Mouse (Mus musculus) embryonic facial prominence, embryonic 11.5 days (tissue): ENCODE measurements around the gene Spsb4. TPM values are rescaled to one million over a fixed set of nuclear protein-coding genes. Genes with fewer than 3 reads are reported as not detected.

ENCODE experiments used
- ATAC-seq: fragments of 200-750 bp; cut with Nextera tagmentation; replicated peaks from 2 replicates; pipeline ENCODE4 v1.8.0; 2017; ENCODE audit warnings: low read depth; ENCODE audit not compliant: insufficient number of reproducible peaks, low FRiP score, low TSS enrichment
- DNase-seq: peaks from one replicate; pipeline ENCODE4 v3.0.0-alpha.2; 2015; ENCODE audit warnings: low spot score
- H3K27ac ChIP-seq: fragments of 300-500 bp; sonication (generic); replicated peaks from 2 replicates; pipeline ENCODE4 v1.5.1; 2014; ENCODE audit warnings: mild to moderate bottlenecking, low read depth, low read length, control low read depth
- H3K27me3 ChIP-seq: fragments of 300-500 bp; sonication (generic); 2 replicates; pipeline ENCODE4 v1.6.1; 2014; ENCODE audit warnings: mild to moderate bottlenecking, low read length, moderate library complexity, mixed read lengths; ENCODE audit not compliant: control insufficient read depth, insufficient read depth
- H3K36me3 ChIP-seq: fragments of 300-500 bp; sonication (generic); replicated peaks from 2 replicates; pipeline ENCODE4 v1.6.1; 2014; ENCODE audit warnings: low read depth, mild to moderate bottlenecking, low read length, moderate library complexity, mixed read lengths; ENCODE audit not compliant: control insufficient read depth, insufficient read depth
- H3K4me1 ChIP-seq: fragments of 300-500 bp; sonication (generic); 2 replicates; pipeline ENCODE4 v1.6.1; 2014; ENCODE audit warnings: low read length, mixed read lengths; ENCODE audit not compliant: control insufficient read depth, insufficient read depth
- H3K4me2 ChIP-seq: fragments of 300-500 bp; sonication (generic); 2 replicates; pipeline ENCODE4 v1.6.1; 2014; ENCODE audit warnings: low read depth, mild to moderate bottlenecking, control low read depth, low read length, moderate library complexity
- H3K4me3 ChIP-seq: fragments of 300-500 bp; sonication (generic); 2 replicates; pipeline ENCODE4 v1.5.1; 2014; ENCODE audit warnings: low read depth, low read length, control low read depth
- H3K9ac ChIP-seq: fragments of 300-500 bp; sonication (generic); replicated peaks from 2 replicates; pipeline ENCODE4 v1.6.1; 2014; ENCODE audit warnings: mild to moderate bottlenecking, control low read depth, low read length
- H3K9me3 ChIP-seq: fragments of 300-500 bp; sonication (generic); replicated peaks from 2 replicates; pipeline ENCODE4 v1.6.1; 2016; ENCODE audit warnings: mild to moderate bottlenecking, low read length, inconsistent platforms, mixed read lengths; ENCODE audit not compliant: control insufficient read depth
- WGBS: fragments of 180-500 bp; shearing (Covaris S2); extraction: QIAGEN DNeasy Blood & Tissue Kit; methylation state at CpG from one replicate; pipeline ENCODE4 v1.1.7; 2014; 5-methylcytosine and 5-hydroxymethylcytosine counted together
- polyA plus RNA-seq: library from polyadenylated mRNA; unstranded; fragments of >200 nt; fragmentation: Nextera tagmentation; extraction: Ambion mirVana; gene quantifications from 2 replicates; pipeline ENCODE4 v1.2.1, GENCODE M21; 2014

The Spsb4 gene
- polyA plus RNA-seq, 1 experiment from 2014 or later, result 39.7 TPM

GRCm38 (mm10) chr9:96935556-96936300 is 82.9 kb downstream of the Spsb4 start:
- 41% methylated on average over 15 of the region's 15 CpGs for WGBS
- no peak for DNase-seq
- Histone ChIP-seq H3K36me3 (no peaks in the 10 kb centered on the region), H3K27ac (no peak overlapping the region), H3K4me2 (no peak overlapping the region), H3K4me3 (no peak overlapping the region), H3K9me3 (no peaks in the 10 kb centered on the region), H3K9ac (no peak overlapping the region), H3K27me3 (no peaks in the 10 kb centered on the region), H3K4me1 (no peaks in the 10 kb centered on the region)
- no peak for ATAC-seq

GRCm38 (mm10) chr9:96934816-96935215 is 83.8 kb downstream of the Spsb4 start:
- no peaks in the 10 kb centered on the region for H3K27me3 ChIP-seq
- no peak overlapping the region for H3K27ac ChIP-seq
- 81% methylated on average over 3 of the region's 3 CpGs for WGBS
- H3K4me3 ChIP-seq, result no peak overlapping the region
- H3K4me2 ChIP-seq, result no peak overlapping the region
- H3K4me1 ChIP-seq, result no peaks in the 10 kb centered on the region
- H3K36me3 ChIP-seq, result no peaks in the 10 kb centered on the region
- H3K9me3 ChIP-seq, result no peaks in the 10 kb centered on the region
- ATAC-seq, result no peak
- H3K9ac ChIP-seq, result no peak overlapping the region
- DNase-seq, result no peak

- DNase-seq (no peak), ATAC-seq (no peak)
- Histone ChIP-seq H3K27ac (no peak overlapping the region), H3K9ac (no peak overlapping the region), H3K36me3 (no peaks in the 10 kb centered on the region), H3K4me2 (no peak overlapping the region), H3K27me3 (no peaks in the 10 kb centered on the region), H3K4me3 (no peak overlapping the region), H3K9me3 (no peaks in the 10 kb centered on the region), H3K4me1 (no peaks in the 10 kb centered on the region)
- 93% methylated on average over 8 of the region's 8 CpGs for WGBS
Measured at GRCm38 (mm10) chr9:96932751-96933150, 85.9 kb downstream of the Spsb4 start.

GRCm38 (mm10) chr9:96923577-96924316 is 94.9 kb downstream of the Spsb4 start:
- Histone ChIP-seq H3K27ac (no peak overlapping the region), H3K9me3 (no peaks in the 10 kb centered on the region), H3K27me3 (no peaks in the 10 kb centered on the region), H3K36me3 (no peaks in the 10 kb centered on the region), H3K4me3 (no peak overlapping the region), H3K4me1 (no peaks in the 10 kb centered on the region), H3K9ac (no peak overlapping the region), H3K4me2 (no peak overlapping the region)
- ATAC-seq (no peak), DNase-seq (no peak)
- 69% methylated on average over 17 of the region's 17 CpGs for WGBS

GRCm38 (mm10) chr9:96923119-96923518 is 95.5 kb downstream of the Spsb4 start:
- Histone ChIP-seq H3K36me3 (no peaks in the 10 kb centered on the region), H3K27me3 (no peaks in the 10 kb centered on the region), H3K4me1 (no peaks in the 10 kb centered on the region), H3K27ac (no peak overlapping the region), H3K9ac (no peak overlapping the region), H3K9me3 (no peaks in the 10 kb centered on the region), H3K4me2 (no peak overlapping the region), H3K4me3 (no peak overlapping the region)
- ATAC-seq (no peak), DNase-seq (no peak)
- 66% methylated on average over 6 of the region's 6 CpGs for WGBS

- Histone ChIP-seq H3K27ac (no peak overlapping the region), H3K4me3 (no peak overlapping the region), H3K9me3 (no peaks in the 10 kb centered on the region), H3K36me3 (no peaks in the 10 kb centered on the region), H3K9ac (no peak overlapping the region), H3K27me3 (no peaks in the 10 kb centered on the region), H3K4me2 (no peak overlapping the region), H3K4me1 (no peaks in the 10 kb centered on the region)
- peak; percentile 76 for ATAC-seq
- 43% methylated on average over 27 of the region's 27 CpGs for WGBS
- peak; percentile 96 for DNase-seq
Measured at GRCm38 (mm10) chr9:96916620-96917538, 101.8 kb downstream of the Spsb4 start.

- DNase-seq, result no peak
- Histone ChIP-seq H3K4me3 (no peak overlapping the region), H3K9ac (no peak overlapping the region), H3K27me3 (no peaks in the 10 kb centered on the region), H3K9me3 (no peaks in the 10 kb centered on the region), H3K4me1 (no peaks in the 10 kb centered on the region), H3K27ac (no peak overlapping the region), H3K36me3 (no peaks in the 10 kb centered on the region), H3K4me2 (no peak overlapping the region)
- ATAC-seq, result peak; percentile 53; the same call in 1 of the 2 replicates
- WGBS, result 45% methylated on average over 7 of the region's 7 CpGs
Measured at GRCm38 (mm10) chr9:96916076-96916475, 102.6 kb downstream of the Spsb4 start.
